In genomic region chr4:53617968-53618367, GRCm38 (mm10) we compare ENCODE assay signal across 16 mouse cellular contexts.
"Had no signal": no experiment of that assay in that cellular context is flagged by ENCODE, and none has a peak within 500 bp of the region (broad histone marks: within the 10 kb centered on the region; RNA-seq: fewer than 3 reads in every experiment).

No protein-coding gene starts in this region.

- H3K9ac ChIP-seq: neural tube, embryonic 13.5 days; neural tube, embryonic 15.5 days; stomach, embryonic 15.5 days had no signal

- H3K27ac ChIP-seq: neural tube, embryonic 13.5 days; neural tube, embryonic 15.5 days; stomach, embryonic 15.5 days; stomach, postnatal 0 days had no signal

- H3K4me2 ChIP-seq: neural tube, embryonic 13.5 days; neural tube, embryonic 15.5 days; stomach, embryonic 15.5 days had no signal

- H3K9me3 ChIP-seq: neural tube, embryonic 13.5 days; neural tube, embryonic 15.5 days; stomach, embryonic 15.5 days had no signal

- H3K36me3 ChIP-seq: neural tube, embryonic 13.5 days; neural tube, embryonic 15.5 days; stomach, embryonic 15.5 days had no signal

- H3K27me3 ChIP-seq: neural tube, embryonic 15.5 days; stomach, embryonic 15.5 days had no signal

- H3K4me3 ChIP-seq: neural tube, embryonic 13.5 days; neural tube, embryonic 15.5 days; stomach, embryonic 15.5 days had no signal

- DNase-seq: retina, postnatal 1 day; right cerebral cortex, adult 18-20 months; right cerebral cortex, postnatal 14 days; right cerebral cortex, postnatal 25 days; right cerebral cortex, postnatal 4 days; spleen, adult 18-20 months; thymus, adult 18-20 months; thymus, adult 2 months; thymus, postnatal 14 days; thymus, postnatal 25 days; thymus, postnatal 36 days; thymus, postnatal 4 days had no signal

- H3K4me1 ChIP-seq: neural tube, embryonic 13.5 days; neural tube, embryonic 15.5 days; stomach, embryonic 15.5 days had no signal
